Mouse (Mus musculus) spleen, adult 2 months (tissue): ENCODE measurements around the gene Arhgef7. TPM values are rescaled to one million over a fixed set of nuclear protein-coding genes. Genes with fewer than 3 reads are reported as not detected.

Source experiments
- DNase-seq, 2 experiments: peaks; one replicate each; pipeline versions ENCODE4 v3.0.0 to v3.0.0-alpha.2; 2012 to 2021; ENCODE audit warnings: low spot score in 2 of 2, low read depth in 1 of 2
- H3K27ac ChIP-seq: fragments of 200-500 bp; 2 replicates; pipeline ENCODE4 v1.5.1; 2012; ENCODE audit warnings: low read length, inconsistent platforms; ENCODE audit not compliant: insufficient read depth
- H3K27me3 ChIP-seq: fragments of 200-500 bp; 2 replicates; pipeline ENCODE4 v1.6.1; 2012; ENCODE audit warnings: mild to moderate bottlenecking, moderate library complexity, low read length, inconsistent platforms; ENCODE audit not compliant: control insufficient read depth, insufficient read depth
- H3K36me3 ChIP-seq: fragments of 200-500 bp; 2 replicates; pipeline ENCODE4 v1.6.1; 2012; ENCODE audit warnings: mild to moderate bottlenecking, low read length, inconsistent platforms; ENCODE audit not compliant: control insufficient read depth, insufficient read depth
- H3K4me1 ChIP-seq: fragments of 200-500 bp; 2 replicates; pipeline ENCODE4 v1.6.1; 2011; ENCODE audit warnings: inconsistent platforms; ENCODE audit not compliant: control insufficient read depth, insufficient read depth, insufficient read length
- H3K4me3 ChIP-seq: fragments of 200-500 bp; 2 replicates; pipeline ENCODE4 v1.5.1; 2011; ENCODE audit warnings: mild to moderate bottlenecking, inconsistent platforms; ENCODE audit not compliant: insufficient read depth, insufficient read length; ENCODE audit errors: extremely low read depth
- CTCF ChIP-seq: fragments of 200-500 bp; IDR thresholded peaks from 2 replicates; pipeline ENCODE4 v1.5.1; 2011; ENCODE audit warnings: mild to moderate bottlenecking, inconsistent platforms; ENCODE audit not compliant: insufficient read depth, insufficient read length, insufficient replicate concordance; ENCODE audit errors: extremely low read depth
- POLR2A ChIP-seq: fragments of 200-500 bp; IDR thresholded peaks from 2 replicates; pipeline ENCODE4 v1.6.1; 2011; ENCODE audit warnings: low read depth, low read length, inconsistent platforms
- WGBS: fragments of 180-500 bp; shearing (Covaris S2); methylation state at CpG from one replicate; pipeline ENCODE4 v1.1.7; 2018; 5-methylcytosine and 5-hydroxymethylcytosine counted together
- polyA plus RNA-seq: library from polyadenylated mRNA; depleted of rRNA; stranded (reverse); fragments of >200 nt; gene quantifications from 2 replicates; pipeline ENCODE4 v1.2.3, GENCODE M21; 2012

The Arhgef7 gene
- polyA plus RNA-seq, 1 experiment: 21.9 TPM

DNA sequence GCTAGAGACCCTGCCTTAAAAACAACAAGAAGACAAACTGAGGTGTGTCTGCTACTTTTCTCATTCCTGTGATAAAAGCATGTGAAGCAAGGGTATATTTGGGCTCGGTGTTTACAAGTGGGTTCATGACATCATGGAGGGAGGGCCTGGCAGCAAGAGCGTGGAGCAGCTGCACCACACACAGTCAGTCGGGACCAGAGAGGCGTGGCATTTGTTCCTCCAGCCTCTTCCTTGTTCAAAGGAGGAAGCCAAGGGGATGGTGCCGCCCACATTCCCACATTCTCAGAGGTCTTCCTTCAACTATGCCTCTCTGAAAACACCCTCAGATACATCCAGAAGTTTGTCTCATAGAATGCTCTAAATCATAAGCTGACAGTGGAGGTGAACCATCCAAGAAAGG lies 23.7 kb upstream of the Arhgef7 start:
- Histone ChIP-seq H3K4me3 (no peak overlapping the region), H3K36me3 (no peaks in the 10 kb centered on the region), H3K4me1 (no peaks in the 10 kb centered on the region), H3K27me3 (no peaks in the 10 kb centered on the region), H3K27ac (no peak overlapping the region)
- no peak for DNase-seq
- TF ChIP-seq CTCF (no peak), POLR2A (no peak)
- 81% methylated on average over 5 of the region's 5 CpGs for WGBS

DNA sequence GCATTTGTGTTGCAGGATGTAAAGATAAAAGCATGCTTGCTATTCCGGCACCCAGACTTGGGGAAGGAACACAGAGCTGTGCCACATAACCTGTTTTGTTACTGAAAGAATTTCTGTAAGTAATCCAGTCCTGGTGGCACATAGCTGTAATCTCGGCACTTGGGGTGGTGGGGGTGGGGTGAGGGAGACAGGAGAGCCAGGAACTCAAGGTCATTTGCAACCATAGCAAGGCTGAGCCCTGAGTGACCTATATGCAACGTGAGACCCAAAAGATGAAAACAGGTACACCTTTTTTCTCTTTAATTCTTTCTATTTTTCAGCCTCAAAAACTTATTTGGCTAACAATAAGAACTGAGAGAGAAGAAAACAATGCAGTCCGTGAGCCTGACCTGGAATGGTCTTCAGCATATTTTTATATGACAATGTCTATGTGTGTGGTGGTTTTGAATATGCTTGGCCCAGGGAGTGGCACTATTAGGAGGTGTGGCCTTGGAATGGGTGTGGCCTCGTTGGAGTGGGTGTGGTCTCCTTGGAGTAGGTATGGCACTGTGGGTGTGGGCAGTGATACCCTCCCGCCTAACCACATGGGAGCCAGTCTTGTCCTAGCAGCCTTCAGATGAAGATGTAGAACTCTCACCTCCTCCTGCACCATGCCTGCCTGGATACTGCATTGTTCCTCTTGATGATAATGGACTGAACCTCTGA lies 22.7 kb upstream of the Arhgef7 start:
- no peaks in the 10 kb centered on the region for H3K4me1 ChIP-seq
- H3K4me3 ChIP-seq: no peak overlapping the region
- H3K27ac ChIP-seq: no peak overlapping the region
- TF ChIP-seq CTCF (no peak), POLR2A (no peak)
- DNase-seq: no peak
- 68% methylated on average over 6 of the region's 6 CpGs for WGBS
- H3K36me3 ChIP-seq: no peaks in the 10 kb centered on the region
- no peaks in the 10 kb centered on the region for H3K27me3 ChIP-seq

DNA sequence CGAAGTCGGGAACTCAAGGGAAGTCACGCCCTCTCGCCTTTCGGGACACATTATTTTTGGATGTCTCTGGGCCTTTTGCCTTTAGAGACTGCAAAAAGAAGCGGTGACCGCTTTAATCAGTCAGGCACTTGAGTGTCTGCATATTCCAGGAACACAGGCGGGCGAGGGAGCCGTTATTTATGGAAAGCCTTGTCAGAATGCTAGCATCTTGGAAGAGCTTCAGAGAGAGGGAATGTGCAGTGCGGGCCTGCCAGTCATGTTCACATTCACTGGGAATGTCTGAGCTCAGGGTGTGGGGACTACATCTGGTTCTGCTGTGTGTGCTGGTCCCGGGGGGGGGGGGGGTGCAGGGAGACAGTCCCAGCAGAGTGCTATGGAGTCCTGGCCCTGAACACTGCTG lies 21.7 kb upstream of the Arhgef7 start:
- DNase-seq: no peak
- no peaks in the 10 kb centered on the region for H3K36me3 ChIP-seq
- no peak overlapping the region for H3K4me3 ChIP-seq
- H3K27ac ChIP-seq: no peak overlapping the region
- no peaks in the 10 kb centered on the region for H3K4me1 ChIP-seq
- WGBS: 84% methylated on average over 12 of the region's 12 CpGs
- H3K27me3 ChIP-seq: no peaks in the 10 kb centered on the region
- TF ChIP-seq POLR2A (no peak), CTCF (no peak)

DNA sequence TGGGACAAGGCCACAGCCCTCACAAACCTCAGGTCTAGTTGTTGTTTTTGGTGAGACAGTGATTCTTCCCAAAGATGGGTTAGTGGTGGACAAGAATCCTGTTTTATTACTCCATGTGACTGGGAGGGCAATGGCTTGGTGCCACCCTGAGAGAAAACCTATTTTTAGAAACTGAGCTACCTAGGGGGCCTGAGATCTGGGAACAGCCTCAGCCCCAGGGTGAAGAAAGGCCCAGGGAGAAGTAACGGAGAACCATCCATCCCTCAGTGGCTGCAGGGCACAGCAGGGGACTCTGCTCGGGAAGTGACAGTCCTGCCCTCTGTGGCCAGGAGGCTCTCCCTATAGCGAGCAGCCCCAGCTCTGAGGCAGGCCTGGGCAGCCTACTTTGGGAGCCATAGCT lies 19.8 kb upstream of the Arhgef7 start:
- H3K4me3 ChIP-seq: no peak overlapping the region
- no peak for DNase-seq
- TF ChIP-seq CTCF (no peak), POLR2A (no peak)
- H3K36me3 ChIP-seq: no peaks in the 10 kb centered on the region
- H3K4me1 ChIP-seq: no peaks in the 10 kb centered on the region
- H3K27ac ChIP-seq: no peak overlapping the region
- WGBS: 60% methylated on average over 3 of the region's 3 CpGs
- H3K27me3 ChIP-seq: no peaks in the 10 kb centered on the region

DNA sequence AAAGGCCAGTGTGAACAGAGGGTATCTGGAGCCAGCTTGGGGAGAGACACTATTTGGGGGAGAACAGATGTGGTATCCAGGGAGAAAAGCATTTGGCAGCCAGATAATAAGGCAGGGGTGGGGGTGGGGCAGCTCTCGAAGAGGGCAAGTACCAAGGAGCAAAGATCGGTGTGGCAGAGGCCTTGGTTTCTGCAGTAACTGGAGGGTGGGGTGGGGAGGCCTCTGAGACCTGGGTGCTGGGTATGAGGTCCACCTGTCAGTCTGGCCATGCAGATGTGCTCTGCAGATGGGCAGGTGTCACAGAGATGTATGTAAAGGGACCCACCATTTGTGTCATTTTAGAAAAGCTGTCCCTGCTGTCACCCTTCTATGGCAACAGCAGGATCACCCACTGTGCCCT lies 18.7 kb upstream of the Arhgef7 start:
- TF ChIP-seq POLR2A (no peak), CTCF (no peak)
- Histone ChIP-seq H3K36me3 (no peaks in the 10 kb centered on the region), H3K4me1 (no peaks in the 10 kb centered on the region), H3K4me3 (no peak overlapping the region), H3K27ac (no peak overlapping the region), H3K27me3 (no peaks in the 10 kb centered on the region)
- DNase-seq: no peak
- 81% methylated on average over 2 of the region's 2 CpGs for WGBS

DNA sequence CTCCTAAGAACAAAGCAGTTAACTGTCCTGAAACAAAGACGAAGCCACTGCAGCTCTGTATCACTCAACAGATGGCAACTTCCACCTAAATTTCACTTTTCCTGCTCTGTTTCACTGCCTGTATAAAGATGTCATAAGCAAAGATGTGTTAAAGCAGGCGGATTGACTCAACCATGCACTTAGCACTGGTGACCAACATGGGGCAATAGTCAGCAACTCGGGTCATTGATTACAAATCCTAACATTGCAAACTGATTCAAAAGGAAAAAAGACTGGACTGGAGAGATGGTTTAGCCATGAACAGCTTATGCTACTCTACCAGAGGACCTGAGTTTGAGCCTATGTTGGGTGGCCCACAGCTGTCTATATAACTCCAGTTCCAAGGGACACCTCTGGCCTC lies 18.0 kb upstream of the Arhgef7 start:
- DNase-seq: no peak
- TF ChIP-seq POLR2A: no peak
- no peak for TF ChIP-seq CTCF
- no peak overlapping the region for H3K27ac ChIP-seq
- WGBS: 84% methylated on average over 3 of the region's 3 CpGs
- no peaks in the 10 kb centered on the region for H3K4me1 ChIP-seq
- H3K27me3 ChIP-seq: no peaks in the 10 kb centered on the region
- H3K36me3 ChIP-seq: no peaks in the 10 kb centered on the region
- H3K4me3 ChIP-seq: no peak overlapping the region

DNA sequence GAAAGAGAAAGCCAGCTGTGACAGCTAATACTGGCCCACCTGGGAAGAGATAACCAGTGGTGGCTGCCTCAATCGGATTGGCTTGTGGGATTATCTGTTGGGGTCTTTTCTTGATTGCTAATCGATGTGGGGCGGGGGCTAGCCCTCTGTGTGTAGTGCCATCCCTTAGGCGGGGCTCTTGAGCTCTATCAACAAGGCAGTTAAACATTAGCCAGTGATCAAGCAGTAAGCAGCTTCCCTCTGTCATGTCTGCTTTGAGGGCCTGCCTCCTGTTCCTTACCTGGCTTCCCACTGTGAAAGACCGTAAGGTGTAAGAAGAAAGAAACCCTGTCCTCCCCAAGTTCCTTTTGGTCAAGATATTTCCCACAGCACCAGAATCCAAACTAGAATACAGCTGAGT lies 17.1 kb upstream of the Arhgef7 start:
- Histone ChIP-seq H3K27ac (no peak overlapping the region), H3K36me3 (no peaks in the 10 kb centered on the region), H3K4me3 (no peak overlapping the region), H3K27me3 (no peaks in the 10 kb centered on the region), H3K4me1 (no peaks in the 10 kb centered on the region)
- WGBS: 73% methylated on average over 5 of the region's 5 CpGs
- DNase-seq: no peak
- no peak for TF ChIP-seq CTCF
- TF ChIP-seq POLR2A: no peak
